9 mouse cellular contexts compared by ENCODE assay signal in the genomic region with DNA sequence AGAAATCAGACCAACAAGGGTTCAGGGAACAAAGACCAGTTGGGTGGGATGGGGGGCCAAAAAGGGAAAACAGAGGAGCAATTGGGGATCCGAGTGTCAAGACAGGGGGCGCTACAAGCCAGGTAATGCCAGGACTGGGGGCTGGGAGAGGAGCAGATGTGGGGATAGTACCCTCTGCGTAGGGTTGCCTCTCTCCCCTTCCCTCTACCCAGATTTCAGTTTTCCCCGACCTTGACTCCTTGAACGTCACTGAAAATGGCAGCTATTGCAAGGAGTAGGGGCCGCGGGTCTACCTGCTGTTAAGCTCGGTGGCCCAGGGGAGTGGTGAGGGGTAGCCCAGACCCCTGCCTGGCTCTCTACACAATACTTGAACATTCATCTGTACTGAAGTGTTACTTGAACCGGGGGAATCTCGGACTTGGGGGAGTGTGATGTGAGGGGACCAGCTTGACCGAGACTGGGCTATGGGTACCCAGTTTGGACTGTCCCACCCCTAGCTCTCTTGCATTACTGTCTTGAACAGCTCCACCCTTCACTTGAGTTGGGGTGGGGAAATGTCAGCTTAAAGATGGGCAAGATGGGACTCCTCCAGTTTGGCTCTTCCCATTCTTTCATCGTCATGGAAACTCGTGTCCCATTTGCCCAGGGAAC. TPM values are rescaled to one million over a fixed set of nuclear protein-coding genes. Genes with fewer than 3 reads are reported as not detected.
DNase-seq lines count a peak whose midpoint lies in the region; ATAC-seq and TF ChIP-seq lines count a peak whose summit lies in the region.
"Had no signal": no experiment of that assay in that cellular context is flagged by ENCODE, and none has a peak within 500 bp of the region (broad histone marks: within the 10 kb centered on the region; RNA-seq: fewer than 3 reads in every experiment).

No protein-coding gene starts in this region.

- H3K27ac ChIP-seq in heart, embryonic 13.5 days (replicated peaks) = peak overlapping the region; percentile 50; the same call in 1 of the 2 replicates
- peak overlapping the region; percentile 43; the same call in 1 of the 2 replicates for H3K27ac ChIP-seq in intestine, embryonic 16.5 days (ENCODE audit: low read length)

- no peaks in the 10 kb centered on the region for H3K27me3 ChIP-seq in heart, embryonic 13.5 days (replicated peaks)
- H3K27me3 ChIP-seq in intestine, embryonic 16.5 days (replicated peaks; ENCODE audit: control insufficient read depth, insufficient read depth, low read length) = no peaks in the 10 kb centered on the region
- no peaks in the 10 kb centered on the region for H3K27me3 ChIP-seq in myocyte (ENCODE audit: control insufficient read depth, insufficient read depth, insufficient read length)

- no peak overlapping the region for H3ac ChIP-seq in myocyte (ENCODE audit: control insufficient read depth, insufficient read length)

- H3K4me1 ChIP-seq in heart, embryonic 13.5 days = peaks cover 32% of the 10 kb centered on the region
- H3K4me1 ChIP-seq in intestine, embryonic 16.5 days (ENCODE audit: control insufficient read depth, insufficient read depth, low read length) = peaks cover 17% of the 10 kb centered on the region

- no peak for DNase-seq in heart, postnatal 14 days
- peak; percentile 23 for DNase-seq in A20 (ENCODE audit: low read depth, low spot score)
- DNase-seq in cerebellum, postnatal 36 days = peak; percentile 32 to 34
- DNase-seq in gastrocnemius, adult 8-10 months (ENCODE audit: low spot score in 2 of 2) = no peak
- DNase-seq in adipocyte (ENCODE audit: low spot score) = no peak

- no peak for TF ChIP-seq POLR2A in myocyte (IDR thresholded peaks at IDR 0.05; ENCODE audit: insufficient read length, low read depth)

- WGBS in heart, embryonic 13.5 days = 53% methylated on average over 13 of the region's 13 CpGs
- WGBS in intestine, embryonic 16.5 days = 49% methylated on average over 13 of the region's 13 CpGs

- no peaks in the 10 kb centered on the region for H3K9me3 ChIP-seq in heart, embryonic 13.5 days
- no peaks in the 10 kb centered on the region for H3K9me3 ChIP-seq in intestine, embryonic 16.5 days (ENCODE audit: control insufficient read depth, low read length)

- H3K9ac ChIP-seq in heart, embryonic 13.5 days = no peak overlapping the region
- no peak overlapping the region for H3K9ac ChIP-seq in intestine, embryonic 16.5 days (ENCODE audit: low read depth, low read length)

- peak overlapping the region; percentile 64 for H3K4me3 ChIP-seq in heart, embryonic 13.5 days
- H3K4me3 ChIP-seq in intestine, embryonic 16.5 days (ENCODE audit: low read length) = no peak overlapping the region
- H3K4me3 ChIP-seq in myocyte = peak overlapping the region; percentile 84

- intact Hi-C loops in heart, postnatal 14 days (cut with DNase I) = no loop called here

- no peaks in the 10 kb centered on the region for H3K79me2 ChIP-seq in myocyte (ENCODE audit: control insufficient read depth, insufficient read depth)

- peaks cover 52% of the 10 kb centered on the region for H3K36me3 ChIP-seq in heart, embryonic 13.5 days
- H3K36me3 ChIP-seq in intestine, embryonic 16.5 days (ENCODE audit: control insufficient read depth, insufficient read depth, low read length) = peaks cover 5% of the 10 kb centered on the region; the same call in 1 of the 2 replicates
- H3K36me3 ChIP-seq in myocyte (ENCODE audit: control insufficient read depth, insufficient read depth) = peaks cover 11% of the 10 kb centered on the region

- H3K4me2 ChIP-seq in heart, embryonic 13.5 days = peak overlapping the region; percentile 77
- H3K4me2 ChIP-seq in intestine, embryonic 16.5 days (ENCODE audit: low read depth, low read length) = no peak overlapping the region
- H3K4me2 ChIP-seq in myocyte (ENCODE audit: low read depth) = peak overlapping the region; percentile 99

- ATAC-seq in heart, embryonic 13.5 days (ENCODE audit: extremely low read depth, insufficient number of reproducible peaks, low FRiP score, low TSS enrichment) = 0 out of 2 replicates have a peak, but pooled peaks have one; percentile 2
- ATAC-seq in intestine, embryonic 16.5 days = no peak; the same call in 1 of the 2 replicates

TF ChIP-seq in myocyte, 11 proteins besides CTCF, POLR2A, EP300 and RAD21:
- TF ChIP-seq E2F4 (IDR thresholded peaks at IDR 0.05; ENCODE audit: insufficient read depth) (no peak), POLR2AphosphoS2 (IDR thresholded peaks at IDR 0.05; ENCODE audit: insufficient read length, low read depth) (no peak), MAX (IDR thresholded peaks at IDR 0.05; ENCODE audit: low read depth) (no peak), CEBPB (IDR thresholded peaks at IDR 0.05; ENCODE audit: insufficient read depth, poor library complexity, severe bottlenecking) (no peak), USF1 (IDR thresholded peaks at IDR 0.05; ENCODE audit: low read depth) (no peak), TCF12 (IDR thresholded peaks at IDR 0.05; ENCODE audit: insufficient read depth, poor library complexity, severe bottlenecking) (no peak), MYOD1 (IDR thresholded peaks at IDR 0.05; ENCODE audit: control insufficient read depth in 1 of 3, insufficient read length in 2 of 3, low read depth in 2 of 3) (no peak), TCF3 (IDR thresholded peaks at IDR 0.05; ENCODE audit: insufficient read length, low read depth) (no peak), MYOG (IDR thresholded peaks at IDR 0.05; ENCODE audit: control insufficient read depth in 1 of 3, insufficient read depth in 1 of 3, insufficient read length in 2 of 3, low read depth in 2 of 3) (no peak), SRF (IDR thresholded peaks at IDR 0.05; ENCODE audit: control insufficient read depth, insufficient read length, low read depth) (no peak), REST (IDR thresholded peaks at IDR 0.05; ENCODE audit: insufficient read depth, insufficient read length) (no peak)
TF ChIP-seq in myocyte: peak in this region for 0.

RNA-seq across cellular contexts. Expression of gene Orai3, which starts 1.1 kb away (rescaled TPM):
- 15.8 and 15.9 TPM in 2 replicates for polyA plus RNA-seq in heart, embryonic 13.5 days (2015; fragmentation: Nextera tagmentation; extraction: Ambion mirVana)
- 10 to 100 TPM; 16.6 to 17.3 TPM for total RNA-seq in heart, postnatal 14 days (2021)
- 24.6 and 24.9 TPM in 2 replicates for polyA plus RNA-seq in intestine, embryonic 16.5 days (2015; fragmentation: Nextera tagmentation; extraction: Ambion mirVana)
- 16.3 TPM for polyA plus RNA-seq in myocyte (2012; fragmentation: generic; extraction: Trizol)
- 10 to 100 TPM; 12.2 to 13.6 (median 12.9) TPM for total RNA-seq in gastrocnemius, adult 8-10 months (2022)

RNA-seq across cellular contexts. Expression of gene Setd1a, which starts 8.0 kb away (rescaled TPM):
- polyA plus RNA-seq in heart, embryonic 13.5 days (2015; fragmentation: Nextera tagmentation; extraction: Ambion mirVana) = 12.6 and 17.0 TPM in 2 replicates
- total RNA-seq in heart, postnatal 14 days (2021) = 10 to 100 TPM; 21.0 to 22.3 TPM
- 6.2 and 11.4 TPM in 2 replicates for polyA plus RNA-seq in intestine, embryonic 16.5 days (2015; fragmentation: Nextera tagmentation; extraction: Ambion mirVana)
- 13.7 TPM for polyA plus RNA-seq in myocyte (2012; fragmentation: generic; extraction: Trizol)
- 10 to 100 TPM; 16.4 to 22.8 (median 18.6) TPM for total RNA-seq in gastrocnemius, adult 8-10 months (2022)

RNA-seq across cellular contexts. Expression of gene Gm49388, which starts 16.9 kb away (rescaled TPM):
- not detected in 2 replicates for polyA plus RNA-seq in heart, embryonic 13.5 days (2015; fragmentation: Nextera tagmentation; extraction: Ambion mirVana)
- total RNA-seq in heart, postnatal 14 days (2021) = 1 to 10 TPM; 2.7 to 3.0 TPM
- not detected in 2 replicates for polyA plus RNA-seq in intestine, embryonic 16.5 days (2015; fragmentation: Nextera tagmentation; extraction: Ambion mirVana)
- polyA plus RNA-seq in myocyte (2012; fragmentation: generic; extraction: Trizol) = 1.4 TPM
- total RNA-seq in gastrocnemius, adult 8-10 months (2022) = 1 to 10 TPM; 1.6 to 2.3 (median 2.1) TPM
- polyA plus RNA-seq: large intestine, adult 2 months had no signal

RNA-seq across cellular contexts. Expression of gene Fbxl19, which starts 24.1 kb away (rescaled TPM):
- 1.8 and 3.0 TPM in 2 replicates for polyA plus RNA-seq in heart, embryonic 13.5 days (2015; fragmentation: Nextera tagmentation; extraction: Ambion mirVana)
- total RNA-seq in heart, postnatal 14 days (2021) = 1 to 10 TPM; 4.8 to 5.7 TPM
- 1.9 and 2.4 TPM in 2 replicates for polyA plus RNA-seq in intestine, embryonic 16.5 days (2015; fragmentation: Nextera tagmentation; extraction: Ambion mirVana)
- 11.9 TPM for polyA plus RNA-seq in myocyte (2012; fragmentation: generic; extraction: Trizol)
- total RNA-seq in gastrocnemius, adult 8-10 months (2022) = 1 to 10 TPM in 2 of 4 experiments, under 1 TPM in 2; 0.92 to 1.6 (median 1.1) TPM

RNA-seq across cellular contexts. Expression of gene Hsd3b7, which starts 31.9 kb away (rescaled TPM):
- polyA plus RNA-seq in heart, embryonic 13.5 days (2015; fragmentation: Nextera tagmentation; extraction: Ambion mirVana) = 19.5 and 21.6 TPM in 2 replicates
- total RNA-seq in heart, postnatal 14 days (2021) = 10 to 100 TPM; 14.9 to 18.4 TPM
- 37.6 and 38.4 TPM in 2 replicates for polyA plus RNA-seq in intestine, embryonic 16.5 days (2015; fragmentation: Nextera tagmentation; extraction: Ambion mirVana)
- polyA plus RNA-seq in myocyte (2012; fragmentation: generic; extraction: Trizol) = 15.0 TPM
- 1 to 10 TPM; 1.5 to 4.2 (median 1.9) TPM for total RNA-seq in gastrocnemius, adult 8-10 months (2022)

Comparison
In these comparisons a context has a peak if more than half of its experiments do, and no peak if none do; other contexts are left out.
1. DNase-seq: peak in A20 (single experiment) and cerebellum, postnatal 36 days (2 of 2); none in heart, postnatal 14 days (0 of 2), gastrocnemius, adult 8-10 months (0 of 2) and adipocyte (single experiment).